Mouse (Mus musculus): ENCODE measurements around the gene Chst11. TPM values are rescaled to one million over a fixed set of nuclear protein-coding genes. Genes with fewer than 3 reads are reported as not detected.

Chst11 gene
- total RNA-seq, 2 experiments from 2014 or later, result 15.2 to 24.1 TPM

GRCm38 (mm10) chr10:83027673-83028072, 42.4 kb downstream of the Chst11 start:
- ATAC-seq (replicated peaks; ENCODE audit: low FRiP score, low TSS enrichment, poor library complexity, severe bottlenecking), result 0 out of 2 replicates have a peak, but pooled peaks have one; percentile 11

GRCm38 (mm10) chr10:83030103-83030661, 44.9 kb downstream of the Chst11 start:
- ATAC-seq (replicated peaks; ENCODE audit: low FRiP score, low TSS enrichment, poor library complexity, severe bottlenecking), result no peak

GRCm38 (mm10) chr10:83030928-83031327, 45.6 kb downstream of the Chst11 start:
- no peak for ATAC-seq (replicated peaks; ENCODE audit: low FRiP score, low TSS enrichment, poor library complexity, severe bottlenecking)

- ATAC-seq (replicated peaks; ENCODE audit: low FRiP score, low TSS enrichment, poor library complexity, severe bottlenecking), result no peak
Observed at GRCm38 (mm10) chr10:83031561-83031960, 46.3 kb downstream of the Chst11 start.

- no peak for ATAC-seq (replicated peaks; ENCODE audit: low FRiP score, low TSS enrichment, poor library complexity, severe bottlenecking)
Observed at GRCm38 (mm10) chr10:83032559-83032958, 47.3 kb downstream of the Chst11 start.

GRCm38 (mm10) chr10:83036340-83037045, 51.2 kb downstream of the Chst11 start:
- no peak for ATAC-seq (replicated peaks; ENCODE audit: low FRiP score, low TSS enrichment, poor library complexity, severe bottlenecking)

GRCm38 (mm10) chr10:83038166-83038565, 52.9 kb downstream of the Chst11 start:
- ATAC-seq (replicated peaks; ENCODE audit: low FRiP score, low TSS enrichment, poor library complexity, severe bottlenecking), result no peak

GRCm38 (mm10) chr10:83039414-83039813, 54.1 kb downstream of the Chst11 start:
- ATAC-seq (replicated peaks; ENCODE audit: low FRiP score, low TSS enrichment, poor library complexity, severe bottlenecking), result no peak

GRCm38 (mm10) chr10:83041875-83042274, 56.6 kb downstream of the Chst11 start:
- ATAC-seq (replicated peaks; ENCODE audit: low FRiP score, low TSS enrichment, poor library complexity, severe bottlenecking), result peak; percentile 43; the same call in 1 of the 2 replicates

- ATAC-seq (replicated peaks; ENCODE audit: low FRiP score, low TSS enrichment, poor library complexity, severe bottlenecking), result no peak
Observed at GRCm38 (mm10) chr10:83042613-83043477, 57.5 kb downstream of the Chst11 start.

- ATAC-seq (replicated peaks; ENCODE audit: low FRiP score, low TSS enrichment, poor library complexity, severe bottlenecking), result no peak
Observed at GRCm38 (mm10) chr10:83043478-83044259, 58.4 kb downstream of the Chst11 start.

GRCm38 (mm10) chr10:83049174-83049780, 64.0 kb downstream of the Chst11 start:
- ATAC-seq (replicated peaks; ENCODE audit: low FRiP score, low TSS enrichment, poor library complexity, severe bottlenecking), result no peak

- ATAC-seq (replicated peaks; ENCODE audit: low FRiP score, low TSS enrichment, poor library complexity, severe bottlenecking), result no peak
Observed at GRCm38 (mm10) chr10:83053886-83054550, 68.7 kb downstream of the Chst11 start.

- ATAC-seq (replicated peaks; ENCODE audit: low FRiP score, low TSS enrichment, poor library complexity, severe bottlenecking), result no peak
Observed at GRCm38 (mm10) chr10:83056291-83056690, 71.0 kb downstream of the Chst11 start.

GRCm38 (mm10) chr10:83056866-83057265, 71.6 kb downstream of the Chst11 start:
- ATAC-seq (replicated peaks; ENCODE audit: low FRiP score, low TSS enrichment, poor library complexity, severe bottlenecking), result no peak

GRCm38 (mm10) chr10:83060066-83060782, 74.9 kb downstream of the Chst11 start:
- ATAC-seq (replicated peaks; ENCODE audit: low FRiP score, low TSS enrichment, poor library complexity, severe bottlenecking), result 0 out of 2 replicates have a peak, but pooled peaks have one; percentile 8

- no peak for ATAC-seq (replicated peaks; ENCODE audit: low FRiP score, low TSS enrichment, poor library complexity, severe bottlenecking)
Observed at GRCm38 (mm10) chr10:83062315-83062714, 77.0 kb downstream of the Chst11 start.

- no peak for ATAC-seq (replicated peaks; ENCODE audit: low FRiP score, low TSS enrichment, poor library complexity, severe bottlenecking)
Observed at GRCm38 (mm10) chr10:83064796-83065195, 79.5 kb downstream of the Chst11 start.
